Mouse (Mus musculus) inflammation-experienced regulatory T-cells (primary cell): Measurements from ENCODE around the gene Gm4791. TPM values are rescaled to one million over a fixed set of nuclear protein-coding genes. Genes with fewer than 3 reads are reported as not detected.

Experiments used
- polyA plus RNA-seq, 2 experiments: library from polyadenylated mRNA; unstranded; fragments of 100-300 nt; shearing (Covaris generic); gene quantifications; one replicate each; pipeline ENCODE4 v1.2.1; 2017

The Gm4791 gene
- polyA plus RNA-seq = not detected

GRCm38 (mm10) chr9:46998338-46998791 lies at the start of gene Gm4791:
Gm4791 (plus strand) TSS chr9:46998741.

